ENCODE assay signal across 10 mouse cellular contexts in the genomic region with DNA sequence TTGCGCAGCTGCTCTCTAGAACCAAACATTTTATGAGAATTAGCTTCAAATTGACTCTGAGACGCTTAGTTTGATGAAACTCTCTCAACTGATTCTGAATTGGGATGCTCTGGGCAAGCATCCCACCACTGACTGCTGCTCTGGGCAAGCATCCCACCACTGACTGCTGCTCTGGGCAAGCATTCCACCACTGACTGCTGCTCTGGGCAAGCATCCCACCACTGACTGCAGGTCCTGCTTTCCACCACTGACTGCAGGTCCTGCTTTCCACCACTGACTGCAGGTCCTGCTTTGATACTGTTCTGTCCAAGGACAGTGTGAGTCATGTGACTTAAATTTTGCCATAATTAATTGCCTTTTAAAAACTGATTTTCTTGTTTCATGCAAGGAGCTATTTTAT.
DNase-seq lines count a peak whose midpoint lies in the region; ATAC-seq and TF ChIP-seq lines count a peak whose summit lies in the region.
"Had no signal": no experiment of that assay in that cellular context is flagged by ENCODE, and none has a peak within 500 bp of the region (broad histone marks: within the 10 kb centered on the region; RNA-seq: fewer than 3 reads in every experiment).

No protein-coding gene starts in this region.

- peaks cover 3% of the 10 kb centered on the region; the same call in 1 of the 2 replicates for H3K4me1 ChIP-seq in lung, embryonic 16.5 days (replicated peaks; ENCODE audit: control insufficient read depth, insufficient read depth, low read length)
- H3K4me1 ChIP-seq in lung, adult 2 months (ENCODE audit: control insufficient read depth, insufficient read depth, low read length): no peaks in the 10 kb centered on the region
- 0 out of 2 replicates have a peak, but pooled peaks cover 2% of the 10 kb centered on the region for H3K4me1 ChIP-seq in forebrain, embryonic 16.5 days (replicated peaks; ENCODE audit: control insufficient read depth, insufficient read depth, low read length)

- no peak overlapping the region for H3K4me3 ChIP-seq in lung, embryonic 16.5 days (ENCODE audit: low read length)
- no peak overlapping the region for H3K4me3 ChIP-seq in lung, adult 2 months (replicated peaks; ENCODE audit: extremely low read depth, low read depth, low read length)
- H3K4me3 ChIP-seq in forebrain, embryonic 16.5 days (replicated peaks; ENCODE audit: low read length): no peak overlapping the region
- H3K4me3 ChIP-seq: lung, embryonic 15.5 days; neural tube, embryonic 13.5 days had no signal

- intact Hi-C loops in heart, postnatal 10 days (cut with DNase I): no loop called here
- intact Hi-C loops in heart, postnatal 25 days (cut with DNase I): no loop called here
- intact Hi-C loops in gastrocnemius, postnatal 36 days (cut with DNase I): no loop called here

- peak; percentile 26; the same call in 1 of the 2 replicates for ATAC-seq in lung, embryonic 16.5 days (ENCODE audit: low read depth)
- ATAC-seq in forebrain, embryonic 16.5 days: peak; percentile 57

- no peaks in the 10 kb centered on the region for H3K9me3 ChIP-seq in lung, embryonic 16.5 days (ENCODE audit: control insufficient read depth, low read length)
- H3K9me3 ChIP-seq in forebrain, embryonic 16.5 days (ENCODE audit: control insufficient read depth, low read length): no peaks in the 10 kb centered on the region
- H3K9me3 ChIP-seq: lung, embryonic 15.5 days; neural tube, embryonic 13.5 days had no signal

- DNase-seq in heart, postnatal 10 days: peak; percentile 45 to 51
- no peak for DNase-seq in heart, postnatal 25 days (ENCODE audit: low spot score)
- DNase-seq in lung, adult 2 months: no peak
- DNase-seq in gastrocnemius, postnatal 36 days: peak; percentile 19 to 23
- DNase-seq in kidney, adult 9 months: no peak
- DNase-seq: midbrain, embryonic 14.5 days had no signal

- no peaks in the 10 kb centered on the region for H3K36me3 ChIP-seq in lung, embryonic 16.5 days (ENCODE audit: control insufficient read depth, insufficient read depth, low read length)
- H3K36me3 ChIP-seq in forebrain, embryonic 16.5 days (ENCODE audit: control insufficient read depth, insufficient read depth): no peaks in the 10 kb centered on the region
- H3K36me3 ChIP-seq: lung, embryonic 15.5 days; neural tube, embryonic 13.5 days had no signal

- no peaks in the 10 kb centered on the region for H3K27me3 ChIP-seq in lung, embryonic 16.5 days (ENCODE audit: control insufficient read depth, insufficient read depth, low read depth, low read length)
- no peaks in the 10 kb centered on the region for H3K27me3 ChIP-seq in forebrain, embryonic 16.5 days (replicated peaks; ENCODE audit: control insufficient read depth, insufficient read depth, low read length)
- H3K27me3 ChIP-seq: lung, embryonic 15.5 days; neural tube, embryonic 13.5 days had no signal

- H3K27ac ChIP-seq in lung, embryonic 16.5 days (ENCODE audit: low read length): no peak overlapping the region
- H3K27ac ChIP-seq in forebrain, embryonic 16.5 days (ENCODE audit: low read length): no peak overlapping the region
- H3K27ac ChIP-seq: lung, embryonic 15.5 days; neural tube, embryonic 13.5 days had no signal

- no peak for TF ChIP-seq CTCF in lung, adult 2 months (IDR thresholded peaks at IDR 0.05; ENCODE audit: insufficient read depth, low read length)

- H3K4me2 ChIP-seq in lung, embryonic 16.5 days (ENCODE audit: low read depth, low read length): no peak overlapping the region
- no peak overlapping the region for H3K4me2 ChIP-seq in forebrain, embryonic 16.5 days (ENCODE audit: low read length)
- H3K4me2 ChIP-seq: lung, embryonic 15.5 days; neural tube, embryonic 13.5 days had no signal

- no peak overlapping the region for H3K9ac ChIP-seq in lung, embryonic 16.5 days (ENCODE audit: low read length)
- no peak overlapping the region for H3K9ac ChIP-seq in forebrain, embryonic 16.5 days (replicated peaks; ENCODE audit: low read depth, low read length)
- H3K9ac ChIP-seq: lung, embryonic 15.5 days; neural tube, embryonic 13.5 days had no signal

- 70% methylated on average over 2 of the region's 2 CpGs for WGBS in lung, embryonic 16.5 days
- 77% methylated on average over 2 of the region's 2 CpGs for WGBS in lung, adult 2 months
- WGBS in forebrain, embryonic 16.5 days: 59% methylated on average over 2 of the region's 2 CpGs

- TF ChIP-seq POLR2A in lung, adult 2 months (IDR thresholded peaks at IDR 0.05; ENCODE audit: borderline replicate concordance, extremely low read depth, low read depth, low read length): no peak

Comparison
In these comparisons a context has a peak if more than half of its experiments do, and no peak if none do; other contexts are left out.
1. DNase-seq: peak in heart, postnatal 10 days (2 of 2) and gastrocnemius, postnatal 36 days (2 of 2); none in heart, postnatal 25 days (single experiment), lung, adult 2 months (single experiment) and kidney, adult 9 months (single experiment).